In genomic region chr13:54746896-54747295, GRCm38 (mm10) we compare ENCODE assay signal across 17 mouse cellular contexts. TPM values are rescaled to one million over a fixed set of nuclear protein-coding genes. Genes with fewer than 3 reads are reported as not detected.
A peak's percentile ranks its signal among the peaks of the same experiment; 100 is the strongest.
DNase-seq lines count a peak whose midpoint lies in the region; ATAC-seq and TF ChIP-seq lines count a peak whose summit lies in the region.
"Had no signal": no experiment of that assay in that cellular context is flagged by ENCODE, and none has a peak within 500 bp of the region (broad histone marks: within the 10 kb centered on the region; RNA-seq: fewer than 3 reads in every experiment).

No protein-coding gene starts in this region.

- WGBS in midbrain, embryonic 13.5 days, result 33% methylated on average over 10 of the region's 10 CpGs
- WGBS in midbrain, embryonic 10.5 days, result 47% methylated on average over 10 of the region's 10 CpGs
- WGBS in hindbrain, embryonic 14.5 days, result 30% methylated on average over 10 of the region's 10 CpGs
- 8% methylated on average over 10 of the region's 10 CpGs for WGBS in olfactory bulb, adult 2 months

- H3K4me3 ChIP-seq in midbrain, embryonic 13.5 days (replicated peaks), result peak overlapping the region; percentile 68; the same call in 1 of the 2 replicates
- no peak overlapping the region; the same call in 1 of the 2 replicates for H3K4me3 ChIP-seq in midbrain, embryonic 10.5 days
- H3K4me3 ChIP-seq in hindbrain, embryonic 14.5 days (replicated peaks; ENCODE audit: low read length), result no peak overlapping the region
- H3K4me3 ChIP-seq in olfactory bulb, adult 2 months (ENCODE audit: insufficient read depth, low read depth, low read length), result peak overlapping the region; percentile 72
- H3K4me3 ChIP-seq: embryonic facial prominence, embryonic 12.5 days; liver, embryonic 12.5 days had no signal

- ATAC-seq in midbrain, embryonic 13.5 days, result no peak
- no peak for ATAC-seq in hindbrain, embryonic 14.5 days (ENCODE audit: low FRiP score)
- ATAC-seq: liver, embryonic 12.5 days had no signal

- H3K36me3 ChIP-seq in midbrain, embryonic 13.5 days, result peaks cover 11% of the 10 kb centered on the region
- H3K36me3 ChIP-seq in midbrain, embryonic 10.5 days, result 0 out of 2 replicates have a peak, but pooled peaks cover 7% of the 10 kb centered on the region
- peaks cover 17% of the 10 kb centered on the region; the same call in 1 of the 2 replicates for H3K36me3 ChIP-seq in hindbrain, embryonic 14.5 days (replicated peaks; ENCODE audit: control insufficient read depth, insufficient read depth)
- H3K36me3 ChIP-seq: embryonic facial prominence, embryonic 12.5 days; liver, embryonic 12.5 days had no signal

- H3K4me2 ChIP-seq in midbrain, embryonic 13.5 days (replicated peaks), result peak overlapping the region; percentile 77
- H3K4me2 ChIP-seq in hindbrain, embryonic 14.5 days (replicated peaks), result peak overlapping the region; percentile 71
- H3K4me2 ChIP-seq: embryonic facial prominence, embryonic 12.5 days; liver, embryonic 12.5 days had no signal

- no peak overlapping the region for H3K27ac ChIP-seq in midbrain, embryonic 13.5 days
- H3K27ac ChIP-seq in midbrain, embryonic 10.5 days (replicated peaks), result no peak overlapping the region
- H3K27ac ChIP-seq in hindbrain, embryonic 14.5 days, result no peak overlapping the region
- peak overlapping the region; percentile 72 for H3K27ac ChIP-seq in olfactory bulb, adult 2 months (ENCODE audit: insufficient read depth, low read depth, low read length)
- H3K27ac ChIP-seq: embryonic facial prominence, embryonic 12.5 days; liver, embryonic 12.5 days; stomach, postnatal 0 days had no signal

- H3K9ac ChIP-seq in midbrain, embryonic 13.5 days (replicated peaks), result peak overlapping the region; percentile 84
- H3K9ac ChIP-seq in hindbrain, embryonic 14.5 days, result 0 out of 2 replicates have a peak overlapping the region, but pooled peaks have one; percentile 21
- H3K9ac ChIP-seq: embryonic facial prominence, embryonic 12.5 days; liver, embryonic 12.5 days had no signal

- H3K4me1 ChIP-seq in midbrain, embryonic 13.5 days (replicated peaks), result peaks cover 55% of the 10 kb centered on the region
- peaks cover 44% of the 10 kb centered on the region for H3K4me1 ChIP-seq in midbrain, embryonic 10.5 days
- H3K4me1 ChIP-seq in hindbrain, embryonic 14.5 days (replicated peaks; ENCODE audit: control insufficient read depth, insufficient read depth, low read length), result peaks cover 36% of the 10 kb centered on the region
- H3K4me1 ChIP-seq in olfactory bulb, adult 2 months (ENCODE audit: control insufficient read depth, insufficient read depth, low read length), result peaks cover 43% of the 10 kb centered on the region

- TF ChIP-seq POLR2A in olfactory bulb, adult 2 months (IDR thresholded peaks at IDR 0.05; ENCODE audit: insufficient read depth, low read depth, low read length), result no peak

- peaks cover 21% of the 10 kb centered on the region for H3K27me3 ChIP-seq in midbrain, embryonic 13.5 days
- H3K27me3 ChIP-seq in midbrain, embryonic 10.5 days (ENCODE audit: low read depth, poor library complexity, severe bottlenecking), result peaks cover 48% of the 10 kb centered on the region
- peaks cover 10% of the 10 kb centered on the region for H3K27me3 ChIP-seq in hindbrain, embryonic 14.5 days (ENCODE audit: control insufficient read depth, insufficient read depth, low read length)

- TF ChIP-seq CTCF in olfactory bulb, adult 2 months (IDR thresholded peaks at IDR 0.05; ENCODE audit: insufficient read depth, low read depth, low read length), result no peak

- H3K9me3 ChIP-seq in midbrain, embryonic 13.5 days, result no peaks in the 10 kb centered on the region
- no peaks in the 10 kb centered on the region for H3K9me3 ChIP-seq in midbrain, embryonic 10.5 days (replicated peaks)
- H3K9me3 ChIP-seq in hindbrain, embryonic 14.5 days (ENCODE audit: control insufficient read depth, low read length), result no peaks in the 10 kb centered on the region
- H3K9me3 ChIP-seq: embryonic facial prominence, embryonic 12.5 days; liver, embryonic 12.5 days had no signal

- no peak for DNase-seq in midbrain, embryonic 10.5 days (ENCODE audit: low spot score)
- DNase-seq in cerebellum, adult 9-10 months, result peak; percentile 91
- DNase-seq in hindbrain, embryonic 14.5 days (ENCODE audit: low spot score), result no peak
- no peak for DNase-seq in ovary, adult 18-20 months (ENCODE audit: low spot score)
- no peak for DNase-seq in left cerebral cortex, adult 18-20 months (ENCODE audit: low spot score in 2 of 2)
- DNase-seq: adrenal gland, adult 2 months; heart, postnatal 14 days; kidney, adult 2 months; lung, postnatal 14 days had no signal

RNA-seq across cellular contexts. Expression of gene Gprin1, which starts 2.8 kb away (rescaled TPM):
- polyA plus RNA-seq in midbrain, embryonic 13.5 days (2015; fragmentation: Nextera tagmentation; extraction: Ambion mirVana), result 5.1 and 5.8 TPM in 2 replicates
- polyA plus RNA-seq in midbrain, embryonic 10.5 days (2016; fragmentation: Nextera tagmentation; extraction: Ambion mirVana), result 0.88 and 1.1 TPM in 2 replicates
- 23.5 and 31.6 TPM in 2 replicates for polyA plus RNA-seq in hindbrain, embryonic 14.5 days (2014; fragmentation: Nextera tagmentation; extraction: Ambion mirVana)
- not detected in 2 replicates for polyA plus RNA-seq in olfactory bulb, adult 2 months (2012; ENCODE audit: insufficient read depth, insufficient read length, low replicate concordance, missing spikeins)
- 100 to 1,000 TPM; 131 to 133 TPM for total RNA-seq in left cerebral cortex, adult 18-20 months (2021)
- total RNA-seq: CH12.LX; heart, postnatal 14 days had no signal

RNA-seq across cellular contexts. Expression of gene Sncb, which starts 19.5 kb away (rescaled TPM):
- 8.9 and 10.0 TPM in 2 replicates for polyA plus RNA-seq in midbrain, embryonic 13.5 days (2015; fragmentation: Nextera tagmentation; extraction: Ambion mirVana)
- polyA plus RNA-seq in midbrain, embryonic 10.5 days (2016; fragmentation: Nextera tagmentation; extraction: Ambion mirVana), result 1.5 TPM in 2 replicates
- polyA plus RNA-seq in hindbrain, embryonic 14.5 days (2014; fragmentation: Nextera tagmentation; extraction: Ambion mirVana), result 78.0 and 103 TPM in 2 replicates
- not detected in 2 replicates for polyA plus RNA-seq in olfactory bulb, adult 2 months (2012; ENCODE audit: insufficient read depth, insufficient read length, low replicate concordance, missing spikeins)
- 100 to 1,000 TPM; 925 to 932 TPM for total RNA-seq in left cerebral cortex, adult 18-20 months (2021)
- total RNA-seq: CH12.LX; heart, postnatal 14 days had no signal
- polyA plus RNA-seq: liver, embryonic 12.5 days had no signal

RNA-seq across cellular contexts. Expression of gene Eif4e1b, which starts 36.9 kb away (rescaled TPM):
- not detected in 2 replicates for polyA plus RNA-seq in midbrain, embryonic 13.5 days (2015; fragmentation: Nextera tagmentation; extraction: Ambion mirVana)
- polyA plus RNA-seq in midbrain, embryonic 10.5 days (2016; fragmentation: Nextera tagmentation; extraction: Ambion mirVana), result not detected in 2 replicates
- not detected in 2 replicates for polyA plus RNA-seq in hindbrain, embryonic 14.5 days (2014; fragmentation: Nextera tagmentation; extraction: Ambion mirVana)
- not detected in 2 replicates for polyA plus RNA-seq in olfactory bulb, adult 2 months (2012; ENCODE audit: insufficient read depth, insufficient read length, low replicate concordance, missing spikeins)
- not detected for total RNA-seq in left cerebral cortex, adult 18-20 months (2021)
- total RNA-seq: adrenal gland, adult 2 months; CH12.LX; gastrocnemius, postnatal 4 days; heart, postnatal 14 days; left cerebral cortex, postnatal 14 days had no signal
- polyA plus RNA-seq: adrenal gland, adult 2 months; embryonic facial prominence, embryonic 12.5 days; kidney, adult 2 months; liver, embryonic 12.5 days; stomach, postnatal 0 days had no signal

RNA-seq across cellular contexts. Expression of gene Tspan17, which starts 42.3 kb away (rescaled TPM):
- polyA plus RNA-seq in midbrain, embryonic 13.5 days (2015; fragmentation: Nextera tagmentation; extraction: Ambion mirVana), result 28.3 and 30.5 TPM in 2 replicates
- polyA plus RNA-seq in midbrain, embryonic 10.5 days (2016; fragmentation: Nextera tagmentation; extraction: Ambion mirVana), result 12.9 and 20.6 TPM in 2 replicates
- 72.8 and 74.1 TPM in 2 replicates for polyA plus RNA-seq in hindbrain, embryonic 14.5 days (2014; fragmentation: Nextera tagmentation; extraction: Ambion mirVana)
- not detected in 2 replicates for polyA plus RNA-seq in olfactory bulb, adult 2 months (2012; ENCODE audit: insufficient read depth, insufficient read length, low replicate concordance, missing spikeins)
- total RNA-seq in left cerebral cortex, adult 18-20 months (2021), result 10 to 100 TPM; 95.4 to 97.6 TPM

RNA-seq across cellular contexts. Expression of gene Cdhr2, which starts 45.6 kb away (rescaled TPM):
- polyA plus RNA-seq in midbrain, embryonic 13.5 days (2015; fragmentation: Nextera tagmentation; extraction: Ambion mirVana), result 0.15 TPM in 2 replicates
- not detected in 2 replicates for polyA plus RNA-seq in midbrain, embryonic 10.5 days (2016; fragmentation: Nextera tagmentation; extraction: Ambion mirVana)
- polyA plus RNA-seq in hindbrain, embryonic 14.5 days (2014; fragmentation: Nextera tagmentation; extraction: Ambion mirVana), result 0.14 and 0.16 TPM in 2 replicates
- not detected in 2 replicates for polyA plus RNA-seq in olfactory bulb, adult 2 months (2012; ENCODE audit: insufficient read depth, insufficient read length, low replicate concordance, missing spikeins)
- under 1 TPM; 0.58 to 0.73 TPM for total RNA-seq in left cerebral cortex, adult 18-20 months (2021)
- total RNA-seq: CH12.LX; heart, postnatal 14 days had no signal
- polyA plus RNA-seq: adrenal gland, adult 2 months had no signal

Comparison
In these comparisons a context has a peak if more than half of its experiments do, and no peak if none do; other contexts are left out.
1. H3K4me3 ChIP-seq: peak in midbrain, embryonic 13.5 days (single experiment) and olfactory bulb, adult 2 months (single experiment); none in midbrain, embryonic 10.5 days (single experiment) and hindbrain, embryonic 14.5 days (single experiment).